Mouse (Mus musculus) CH12.LX (cell line): ENCODE measurements around the gene Ctla4.

Experiments used
- BHLHE40 ChIP-seq: IDR thresholded peaks from 2 replicates; pipeline ENCODE4 v1.6.1; 2011; ENCODE audit warnings: mild to moderate bottlenecking, low read depth, low read length, improper control_type of control experiment
- CTCF ChIP-seq, 2 experiments: IDR thresholded peaks in 1 of 2; conservative IDR thresholded peaks in 1 of 2; 2 replicates each; pipeline ENCODE4 v1.5.1; 2011 to 2012; ENCODE audit warnings: low read depth in 2 of 2, low read length in 2 of 2, improper control_type of control experiment in 1 of 2, inconsistent platforms in 1 of 2, mild to moderate bottlenecking in 1 of 2, moderate library complexity in 1 of 2
- GABPA ChIP-seq: IDR thresholded peaks from 2 replicates; pipeline ENCODE4 v1.6.1; 2012; ENCODE audit warnings: low read depth, low read length, improper control_type of control experiment, inconsistent platforms; ENCODE audit not compliant: insufficient replicate concordance
- NRF1 ChIP-seq: IDR thresholded peaks from 2 replicates; pipeline ENCODE4 v1.6.1; 2014; ENCODE audit warnings: low read depth, mild to moderate bottlenecking, inconsistent platforms, low read length, improper control_type of control experiment, moderate library complexity
- POLR2A ChIP-seq: IDR thresholded peaks from 2 replicates; pipeline ENCODE4 v1.6.1; 2011; ENCODE audit warnings: low read depth, mild to moderate bottlenecking, improper control_type of control experiment, low read length
- POLR2AphosphoS2 ChIP-seq: IDR thresholded peaks from 2 replicates; pipeline ENCODE4 v1.6.1; 2011; ENCODE audit warnings: low read depth, low read length, improper control_type of control experiment
- TBP ChIP-seq: conservative IDR thresholded peaks from 2 replicates; pipeline ENCODE4 v1.6.1; 2011; ENCODE audit warnings: low read depth, low read length, improper control_type of control experiment
- USF1 ChIP-seq: IDR thresholded peaks from 2 replicates; pipeline ENCODE4 v1.6.1; 2014; ENCODE audit warnings: low read depth, mild to moderate bottlenecking, inconsistent platforms, low read length, improper control_type of control experiment
- ZMIZ1 ChIP-seq: IDR thresholded peaks from 2 replicates; pipeline ENCODE4 v1.6.1; 2012; ENCODE audit warnings: low read depth, mild to moderate bottlenecking, inconsistent platforms, low read length, improper control_type of control experiment
- ZNF384 ChIP-seq: IDR thresholded peaks from 2 replicates; pipeline ENCODE4 v1.6.1; 2012; ENCODE audit warnings: low read depth, low read length, improper control_type of control experiment, inconsistent platforms

GRCm38 (mm10) chr1:60886981-60887380 lies at the start of gene Ctla4:
- TF ChIP-seq TBP = no peak
- TF ChIP-seq NRF1 = no peak
- TF ChIP-seq CTCF (conservative IDR thresholded peaks at IDR 0.05 in 1 of 2, IDR thresholded peaks at IDR 0.05 in 1 of 2; ENCODE audit: low read depth in 2 of 2, low read length in 2 of 2) = no peak
- TF ChIP-seq POLR2AphosphoS2 = no peak
- no peak for TF ChIP-seq POLR2A
- no peak for TF ChIP-seq GABPA
- TF ChIP-seq BHLHE40 = no peak
- no peak for TF ChIP-seq USF1
- TF ChIP-seq ZNF384 = no peak
- TF ChIP-seq ZMIZ1 = no peak
